Mouse (Mus musculus) inflammation-experienced regulatory T-cells, adult 6 months (primary cell): ENCODE measurements around the gene Llcfc1. TPM values are rescaled to one million over a fixed set of nuclear protein-coding genes. Genes with fewer than 3 reads are reported as not detected.

Experiments
- ATAC-seq: one replicate; pipeline ENCODE4 v1.8.0; 2017
- polyA plus RNA-seq, 3 experiments: library from polyadenylated mRNA; unstranded; fragments of 100-300 nt; shearing (Covaris generic); gene quantifications; one replicate each; pipeline ENCODE4 v1.2.1; 2017

Llcfc1 gene
- not detected for polyA plus RNA-seq

- ATAC-seq, result no peak
Measured at GRCm38 (mm10) chr6:41684131-41684530, at the start of gene Llcfc1. Llcfc1 (plus strand) TSS chr6:41684431.

- ATAC-seq, result no peak
Measured at GRCm38 (mm10) chr6:41635211-41635610, 49.0 kb upstream of the Llcfc1 start.

- no peak for ATAC-seq
Measured at GRCm38 (mm10) chr6:41636178-41636577, 48.1 kb upstream of the Llcfc1 start, which contains the start of gene Trpv6. Trpv6 (minus strand) TSS chr6:41636405.

- no peak for ATAC-seq
Measured at GRCm38 (mm10) chr6:41637393-41637792, 46.8 kb upstream of the Llcfc1 start.

GRCm38 (mm10) chr6:41637927-41638506 lies 46.2 kb upstream of the Llcfc1 start:
- ATAC-seq, result no peak

GRCm38 (mm10) chr6:41640449-41640848 lies 43.8 kb upstream of the Llcfc1 start:
- no peak for ATAC-seq

GRCm38 (mm10) chr6:41641173-41641866 lies 42.9 kb upstream of the Llcfc1 start:
- no peak for ATAC-seq

- ATAC-seq, result no peak
Measured at GRCm38 (mm10) chr6:41642765-41643164, 41.5 kb upstream of the Llcfc1 start.

- no peak for ATAC-seq
Measured at GRCm38 (mm10) chr6:41643227-41643626, 41.0 kb upstream of the Llcfc1 start.

GRCm38 (mm10) chr6:41646220-41646619 lies 38.0 kb upstream of the Llcfc1 start:
- ATAC-seq, result no peak

GRCm38 (mm10) chr6:41646672-41647071 lies 37.6 kb upstream of the Llcfc1 start:
- no peak for ATAC-seq

- no peak for ATAC-seq
Measured at GRCm38 (mm10) chr6:41653173-41653572, 31.1 kb upstream of the Llcfc1 start.

GRCm38 (mm10) chr6:41654648-41655047 lies 29.6 kb upstream of the Llcfc1 start:
- ATAC-seq, result no peak

GRCm38 (mm10) chr6:41658487-41658886 lies 25.7 kb upstream of the Llcfc1 start:
- ATAC-seq, result no peak

GRCm38 (mm10) chr6:41662320-41662719 lies 21.9 kb upstream of the Llcfc1 start:
- ATAC-seq, result peak; percentile 78

GRCm38 (mm10) chr6:41676530-41676929 lies 7.7 kb upstream of the Llcfc1 start:
- ATAC-seq, result no peak

GRCm38 (mm10) chr6:41680669-41681068 lies 3.6 kb upstream of the Llcfc1 start, which contains the start of gene Trpv5:
Trpv5 (minus strand) TSS chr6:41680769.
- no peak for ATAC-seq

GRCm38 (mm10) chr6:41681656-41682055 lies 2.6 kb upstream of the Llcfc1 start:
- no peak for ATAC-seq

- ATAC-seq, result no peak
Measured at GRCm38 (mm10) chr6:41684911-41685310, 680 bp downstream of the Llcfc1 start.

GRCm38 (mm10) chr6:41685596-41685995 lies 1.4 kb downstream of the Llcfc1 start:
- ATAC-seq, result no peak

- no peak for ATAC-seq
Measured at GRCm38 (mm10) chr6:41692200-41692599, 8.0 kb downstream of the Llcfc1 start.

GRCm38 (mm10) chr6:41694407-41694806 lies 10.2 kb downstream of the Llcfc1 start:
- ATAC-seq, result no peak

- ATAC-seq, result no peak
Measured at GRCm38 (mm10) chr6:41701245-41701644, 17.0 kb downstream of the Llcfc1 start.

- peak; percentile 74 for ATAC-seq
Measured at GRCm38 (mm10) chr6:41702928-41703327, 18.7 kb downstream of the Llcfc1 start.
